Mouse (Mus musculus) macrophage (primary cell): ENCODE measurements around the gene Gm9922. TPM values are rescaled to one million over a fixed set of nuclear protein-coding genes. Genes with fewer than 3 reads are reported as not detected.

Experiments used
- H3K27ac ChIP-seq: fragments of 350-480 bp; formaldehyde crosslinking; 2 replicates; pipeline ENCODE4 v1.9.0; 2021
- H3K36me3 ChIP-seq: fragments of 350-480 bp; formaldehyde crosslinking; 2 replicates; pipeline ENCODE4 v1.9.0; 2021; ENCODE audit errors: inconsistent target
- H3K4me3 ChIP-seq: fragments of 350-480 bp; formaldehyde crosslinking; 2 replicates; pipeline ENCODE4 v1.9.0; 2021; ENCODE audit errors: inconsistent target
- H3K79me2 ChIP-seq: fragments of 350-480 bp; formaldehyde crosslinking; 2 replicates; pipeline ENCODE4 v1.9.0; 2021; ENCODE audit errors: inconsistent target
- whole genome bisulfite sequencing: methylation state at CpG from one replicate; pipeline ENCODE4 v1.1.7; 2026; ENCODE audit warnings: inconsistent platforms; ENCODE audit not compliant: missing documents; 5-methylcytosine and 5-hydroxymethylcytosine counted together
- polyA plus RNA-seq: library from polyadenylated mRNA; stranded (reverse); fragments of 250-400 nt; gene quantifications from 3 replicates; pipeline ENCODE4 v1.2.4, GENCODE M21; 2018; ENCODE audit warnings: inconsistent platforms

The Gm9922 gene
- polyA plus RNA-seq, 1 experiment from 2014 or later, result not detected

DNA sequence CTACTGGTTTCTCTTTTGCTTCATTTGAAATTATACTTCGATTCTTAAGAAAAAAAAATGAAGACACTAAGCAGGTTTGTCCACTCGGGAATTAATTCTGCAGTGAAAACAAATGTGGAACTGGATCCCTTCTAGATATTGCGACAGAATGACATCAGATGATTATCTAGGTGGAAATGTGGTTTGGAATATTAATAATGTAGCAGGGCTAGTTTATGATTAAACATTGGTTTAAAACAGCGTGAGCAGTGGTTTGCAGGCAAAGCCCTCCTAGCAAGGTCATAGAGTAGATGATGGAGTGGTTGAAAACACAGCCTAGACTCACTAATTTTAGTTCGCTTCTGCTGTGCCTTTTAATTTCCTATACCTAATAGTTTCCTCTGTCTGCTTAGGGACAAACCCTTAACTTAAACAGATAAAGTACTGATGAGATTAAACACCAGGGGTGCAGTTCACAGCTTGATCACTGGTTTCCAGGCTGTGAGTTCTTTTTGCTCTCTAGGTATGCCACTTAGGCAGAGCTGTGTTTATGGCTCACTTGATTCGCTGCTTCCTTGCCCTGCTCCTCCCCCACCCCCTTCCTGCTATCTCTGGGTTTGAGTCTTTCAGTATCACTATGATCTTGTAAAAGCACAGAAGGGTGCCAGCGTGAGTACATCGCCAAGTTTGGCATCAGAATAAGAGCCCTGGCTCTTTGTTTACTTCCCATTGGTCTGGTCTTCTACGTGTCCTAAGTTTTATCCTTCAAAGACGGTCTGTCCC is 4.1 kb upstream of the Gm9922 start:
- Histone ChIP-seq H3K36me3 (no peaks in the 10 kb centered on the region), H3K27ac (no peak overlapping the region), H3K4me3 (no peak overlapping the region), H3K79me2 (no peaks in the 10 kb centered on the region)
- WGBS, result 47% methylated on average over 10 of the region's 10 CpGs

GRCm38 (mm10) chr14:101729972-101730692 is 518 bp upstream of the Gm9922 start:
- peak overlapping the region; percentile 9; the same call in 1 of the 2 replicates for H3K4me3 ChIP-seq
- WGBS, result 4% methylated on average over 28 of the region's 28 CpGs

GRCm38 (mm10) chr14:101714414-101714813 is 15.2 kb downstream of the Gm9922 start:
- H3K27ac ChIP-seq, result no peak overlapping the region
- no peaks in the 10 kb centered on the region for H3K36me3 ChIP-seq
- WGBS, result 100% methylated on average over 2 of the region's 2 CpGs
- no peaks in the 10 kb centered on the region for H3K79me2 ChIP-seq
- no peak overlapping the region for H3K4me3 ChIP-seq

More at GRCm38 (mm10) chr14:101729972-101730692, 518 bp upstream of the Gm9922 start:
- Histone ChIP-seq H3K27ac (no peak overlapping the region), H3K79me2 (no peaks in the 10 kb centered on the region), H3K36me3 (no peaks in the 10 kb centered on the region)

- Histone ChIP-seq H3K79me2 (no peaks in the 10 kb centered on the region), H3K4me3 (no peak overlapping the region), H3K36me3 (no peaks in the 10 kb centered on the region), H3K27ac (no peak overlapping the region)
- WGBS, result 50% methylated on average over 5 of the region's 5 CpGs
Measured at GRCm38 (mm10) chr14:101707088-101707487, 22.5 kb downstream of the Gm9922 start.

GRCm38 (mm10) chr14:101704479-101704878 is 25.1 kb downstream of the Gm9922 start:
- Histone ChIP-seq H3K79me2 (no peaks in the 10 kb centered on the region), H3K36me3 (no peaks in the 10 kb centered on the region), H3K4me3 (no peak overlapping the region), H3K27ac (no peak overlapping the region)
- 73% methylated on average over 4 of the region's 4 CpGs for WGBS

DNA sequence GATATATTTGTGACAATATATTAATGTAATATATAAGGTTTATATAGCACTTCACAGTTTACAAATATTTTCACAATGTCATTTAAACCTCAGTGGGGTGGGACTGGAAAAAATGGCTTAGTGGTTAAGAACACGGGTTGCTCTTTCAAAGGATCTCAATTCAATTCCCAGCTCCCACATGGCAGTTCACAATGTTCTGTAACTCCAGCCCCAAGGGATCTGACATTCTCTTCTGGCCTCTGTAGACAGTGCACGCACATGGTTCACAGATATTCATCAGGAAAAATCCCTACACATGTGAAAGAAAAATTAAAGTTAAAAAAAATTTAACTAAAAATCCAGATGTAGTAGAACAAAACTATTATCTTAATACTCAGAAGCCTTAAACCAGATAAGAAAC is 41.2 kb downstream of the Gm9922 start:
- WGBS, result 94% methylated on average over 2 of the region's 2 CpGs
- H3K4me3 ChIP-seq, result no peak overlapping the region
- H3K79me2 ChIP-seq, result no peaks in the 10 kb centered on the region
- no peaks in the 10 kb centered on the region for H3K36me3 ChIP-seq
- H3K27ac ChIP-seq, result no peak overlapping the region

DNA sequence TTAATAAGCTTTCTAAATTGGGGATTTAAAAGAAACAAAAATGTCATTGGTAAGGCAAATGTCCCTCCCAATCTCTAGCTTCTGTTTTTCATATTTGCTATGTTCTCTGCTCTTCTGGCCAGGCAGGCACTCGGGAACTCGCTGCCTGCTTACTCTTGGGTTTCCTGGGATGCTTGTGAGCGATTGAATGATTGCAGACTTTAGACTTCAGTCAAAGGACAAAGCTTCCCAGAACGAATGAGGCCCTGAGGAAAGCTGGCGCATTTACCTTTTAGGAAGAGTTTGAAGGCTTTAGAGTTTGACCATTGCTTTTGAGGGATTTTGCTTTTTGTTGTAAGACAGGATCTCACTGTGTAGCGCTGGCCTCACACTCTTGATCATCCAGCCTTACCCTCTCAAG is 41.9 kb downstream of the Gm9922 start:
- Histone ChIP-seq H3K36me3 (no peaks in the 10 kb centered on the region), H3K4me3 (no peak overlapping the region), H3K79me2 (no peaks in the 10 kb centered on the region), H3K27ac (no peak overlapping the region)
- WGBS, result 99% methylated on average over 6 of the region's 6 CpGs

Other genes starting within 250 kb of the Gm9922 start
- 24.4 to 64.0 TPM (median 53.8 TPM) in 3 replicates for gene Tbc1d4, start 120.6 kb downstream of the Gm9922 start, polyA plus RNA-seq
- gene Commd6, start 89.1 kb downstream of the Gm9922 start, polyA plus RNA-seq, result 40.0 to 53.5 TPM (median 44.4 TPM) in 3 replicates
- gene Uchl3, start 75.8 kb downstream of the Gm9922 start, polyA plus RNA-seq, result 19.8 to 50.9 TPM (median 43.5 TPM) in 3 replicates
- not detected in 3 replicates for gene Lmo7, start 143 bp upstream of the Gm9922 start, polyA plus RNA-seq